Mouse (Mus musculus) CH12.LX (cell line): Measurements from ENCODE around the gene Tfe3. TPM values are rescaled to one million over a fixed set of nuclear protein-coding genes. Genes with fewer than 3 reads are reported as not detected.
A peak's percentile ranks its signal among the peaks of the same experiment; 100 is the strongest.
"Not testable (repeated sequence)": the region's sequence is repeated elsewhere in the genome, so short reads cannot be mapped to it uniquely, and the experiment has no call there.

ENCODE experiments used
- DNase-seq: peaks from one replicate; pipeline ENCODE4 v3.0.0-alpha.2; 2013; ENCODE audit errors: extremely low read depth
- H3K27ac ChIP-seq: 2 replicates; pipeline ENCODE4 v1.5.1; 2012; ENCODE audit warnings: low read depth, mild to moderate bottlenecking, control low read depth, moderate library complexity; ENCODE audit not compliant: insufficient read depth
- H3K27me3 ChIP-seq: replicated peaks from 2 replicates; pipeline ENCODE3; 2012; ENCODE audit warnings: inconsistent platforms
- H3K36me3 ChIP-seq, 2 experiments: replicated peaks in 1 of 2; 2 replicates each; pipeline versions ENCODE3 to v1.6.1; 2012; ENCODE audit warnings: inconsistent platforms in 1 of 2, low read length in 1 of 2, mild to moderate bottlenecking in 1 of 2, mixed read lengths in 1 of 2, moderate library complexity in 1 of 2; ENCODE audit not compliant: control insufficient read depth in 1 of 2, insufficient read depth in 1 of 2
- H3K4me1 ChIP-seq, 2 experiments: 2 replicates each; pipeline ENCODE4 v1.6.1; 2012; ENCODE audit warnings: inconsistent platforms in 1 of 2, moderate library complexity in 1 of 2; ENCODE audit not compliant: insufficient read depth in 2 of 2, control insufficient read depth in 1 of 2
- H3K4me2 ChIP-seq: 2 replicates; pipeline ENCODE4 v1.6.1; 2012; ENCODE audit warnings: low read depth, mild to moderate bottlenecking, control low read depth; ENCODE audit not compliant: poor library complexity, insufficient read depth, severe bottlenecking
- H3K4me3 ChIP-seq, 3 experiments: fragments of 150-350 bp in 1 of 3; sonication (generic) in 1 of 3; replicated peaks in 1 of 3; 2 replicates each; pipeline versions ENCODE3 to v1.5.1; 2011 to 2012; ENCODE audit warnings: low read depth in 2 of 3, low read length in 2 of 3, mild to moderate bottlenecking in 2 of 3, moderate library complexity in 2 of 3, control low read depth in 1 of 3, improper control_type of control experiment in 1 of 3, inconsistent platforms in 1 of 3, mixed read lengths in 1 of 3; ENCODE audit not compliant: poor library complexity in 1 of 3
- H3K79me2 ChIP-seq: replicated peaks from 2 replicates; pipeline ENCODE4 v1.6.1; 2012; ENCODE audit warnings: mild to moderate bottlenecking, moderate library complexity; ENCODE audit not compliant: control insufficient read depth, poor library complexity, insufficient read depth, severe bottlenecking; ENCODE audit errors: extremely low read depth
- H3K9ac ChIP-seq: 2 replicates; pipeline ENCODE4 v1.6.1; 2012; ENCODE audit warnings: low read depth, mild to moderate bottlenecking, control low read depth, moderate library complexity; ENCODE audit not compliant: insufficient read depth
- H3K9me3 ChIP-seq: replicated peaks from 2 replicates; pipeline ENCODE3; 2012; ENCODE audit warnings: low read length, inconsistent platforms, mixed read lengths
- CHD1 ChIP-seq: IDR thresholded peaks from 2 replicates; pipeline ENCODE4 v1.6.1; 2012; ENCODE audit warnings: low read depth, low read length, improper control_type of control experiment, inconsistent platforms
- CHD2 ChIP-seq: IDR thresholded peaks from 2 replicates; pipeline ENCODE4 v1.6.1; 2011; ENCODE audit warnings: low read length, improper control_type of control experiment
- ELF1 ChIP-seq: IDR thresholded peaks from 2 replicates; pipeline ENCODE4 v1.6.1; 2014; ENCODE audit warnings: low read depth, mild to moderate bottlenecking, inconsistent platforms, low read length, improper control_type of control experiment
- GABPA ChIP-seq: IDR thresholded peaks from 2 replicates; pipeline ENCODE4 v1.6.1; 2012; ENCODE audit warnings: low read depth, low read length, improper control_type of control experiment, inconsistent platforms; ENCODE audit not compliant: insufficient replicate concordance
- HCFC1 ChIP-seq: IDR thresholded peaks from 2 replicates; pipeline ENCODE4 v1.6.1; 2012; ENCODE audit warnings: low read depth, mild to moderate bottlenecking, inconsistent platforms, low read length, improper control_type of control experiment
- JUN ChIP-seq: IDR thresholded peaks from 2 replicates; pipeline ENCODE4 v1.6.1; 2011; ENCODE audit warnings: low read depth, mild to moderate bottlenecking, low read length, improper control_type of control experiment, moderate library complexity; ENCODE audit not compliant: insufficient read depth
- JUND ChIP-seq: conservative IDR thresholded peaks from 2 replicates; pipeline ENCODE4 v1.6.1; 2011; ENCODE audit warnings: low read depth, low read length, improper control_type of control experiment
- KAT2A ChIP-seq: IDR thresholded peaks from 2 replicates; pipeline ENCODE4 v1.6.1; 2012; ENCODE audit warnings: low read length, improper control_type of control experiment, inconsistent platforms; ENCODE audit not compliant: insufficient replicate concordance
- MAX ChIP-seq: IDR thresholded peaks from 2 replicates; pipeline ENCODE4 v1.6.1; 2011; ENCODE audit warnings: low read length, improper control_type of control experiment
- MYC ChIP-seq: IDR thresholded peaks from 2 replicates; pipeline ENCODE4 v1.6.1; 2011; ENCODE audit warnings: low read depth, mild to moderate bottlenecking, improper control_type of control experiment, low read length
- NELFE ChIP-seq: IDR thresholded peaks from 2 replicates; pipeline ENCODE4 v1.6.1; 2011; ENCODE audit warnings: low read depth, low read length, improper control_type of control experiment
- NRF1 ChIP-seq: IDR thresholded peaks from 2 replicates; pipeline ENCODE4 v1.6.1; 2014; ENCODE audit warnings: low read depth, mild to moderate bottlenecking, inconsistent platforms, low read length, improper control_type of control experiment, moderate library complexity
- POLR2A ChIP-seq: IDR thresholded peaks from 2 replicates; pipeline ENCODE4 v1.6.1; 2011; ENCODE audit warnings: low read depth, mild to moderate bottlenecking, improper control_type of control experiment, low read length
- POLR2AphosphoS2 ChIP-seq: IDR thresholded peaks from 2 replicates; pipeline ENCODE4 v1.6.1; 2011; ENCODE audit warnings: low read depth, low read length, improper control_type of control experiment
- RAD21 ChIP-seq: IDR thresholded peaks from 2 replicates; pipeline ENCODE4 v1.6.1; 2011; ENCODE audit warnings: low read depth, mild to moderate bottlenecking, low read length, improper control_type of control experiment, moderate library complexity
- RCOR1 ChIP-seq: conservative IDR thresholded peaks from 2 replicates; pipeline ENCODE4 v1.6.1; 2012; ENCODE audit warnings: low read depth, mild to moderate bottlenecking, inconsistent platforms, low read length, improper control_type of control experiment
- SIN3A ChIP-seq: IDR thresholded peaks from 2 replicates; pipeline ENCODE4 v1.6.1; 2012; ENCODE audit warnings: low read length, improper control_type of control experiment, inconsistent platforms
- TBP ChIP-seq: conservative IDR thresholded peaks from 2 replicates; pipeline ENCODE4 v1.6.1; 2011; ENCODE audit warnings: low read depth, low read length, improper control_type of control experiment
- ZKSCAN1 ChIP-seq: IDR thresholded peaks from 2 replicates; pipeline ENCODE4 v1.6.1; 2012; ENCODE audit warnings: low read depth, inconsistent platforms, low read length, improper control_type of control experiment, borderline replicate concordance
- dilution Hi-C: fragments of 300-500 bp; cut with MboI; formaldehyde crosslinking; loops from 2 replicates; pipeline ENCODE4 v1.14.3; 2020; ENCODE audit warnings: low sequenced_read_pairs; ENCODE audit not compliant: extremely low pct_unique_long_range_greater_than_20kb, extremely low pct_ligation_motif_present
- in situ Hi-C: fragments of 300-500 bp; cut with MboI; formaldehyde crosslinking; loops from 3 replicates; pipeline ENCODE4 v1.14.3; 2019; ENCODE audit warnings: low sequenced_read_pairs, low pct_ligation_motif_present, low pct_unique_long_range_greater_than_20kb, mixed read lengths
- polyA plus RNA-seq: library from polyadenylated mRNA; unstranded; fragments of >175 nt; gene quantifications from 2 replicates; pipeline ENCODE4 v1.2.1, GENCODE M21; 2012; ENCODE audit warnings: low read depth; ENCODE audit not compliant: insufficient read length
- total RNA-seq, 2 experiments: library from RNA; depleted of rRNA; stranded (reverse); fragments of 300-350 nt in 1 of 2; fragments of >200 nt in 1 of 2; gene quantifications; 2 replicates each; pipeline ENCODE4 v1.2.3; 2012 to 2014

The Tfe3 gene
- total and polyA plus RNA-seq, 3 experiments = 8.3 to 26.0 (median 15.9) TPM

DNA sequence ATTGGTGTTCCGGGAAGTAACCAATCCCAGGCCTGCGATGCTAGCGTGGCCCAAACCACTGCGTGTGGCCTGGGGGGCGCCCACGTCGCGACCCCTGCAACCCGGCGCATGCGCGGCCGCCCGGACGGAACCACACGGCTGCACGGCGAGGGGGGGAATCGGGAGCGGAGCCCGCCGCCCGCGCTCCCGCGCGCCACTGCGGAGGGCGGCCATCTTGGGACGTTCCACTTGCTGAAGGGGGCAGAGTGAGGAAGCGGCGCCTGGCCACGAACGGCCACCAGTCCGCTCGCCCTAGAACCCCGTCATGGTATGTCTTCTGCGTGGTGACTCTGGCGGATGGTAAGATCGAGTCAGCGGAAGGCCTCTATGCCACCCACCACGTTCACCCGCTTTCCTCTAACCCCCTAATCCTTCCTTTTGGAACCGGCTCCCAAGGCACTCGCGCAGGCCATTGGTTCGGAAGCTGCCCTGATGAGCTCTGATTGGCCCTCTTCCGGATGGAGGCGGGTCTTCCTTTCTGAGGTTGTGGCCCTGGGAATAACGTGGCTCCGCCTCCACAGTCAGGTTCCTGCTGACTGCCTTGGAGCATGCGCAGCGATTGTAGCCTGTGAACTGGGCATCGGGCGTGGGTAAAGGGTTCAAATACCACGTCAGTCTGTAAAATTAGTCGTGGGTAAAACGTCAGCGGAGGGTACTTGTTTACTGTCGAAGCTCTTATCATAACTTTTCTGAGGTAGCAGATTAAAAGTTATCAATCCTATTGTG lies 48.0 kb upstream of the Tfe3 start, which contains the start of gene Wdr45:
TSS of gene Wdr45 (plus strand) at position 199 of the 765 bp plus-strand sequence.
- H3K36me3 ChIP-seq, in situ Hi-C loops, H3K4me1 ChIP-seq, H3K27me3 ChIP-seq, dilution Hi-C loops, H3K79me2 ChIP-seq, H3K9me3 ChIP-seq: not testable (repeated sequence)
- H3K27ac ChIP-seq = peak within 1 kb of the TSS; percentile 60
- H3K9ac ChIP-seq = peak within 1 kb of the TSS; percentile 76
- peak; percentile 96 for DNase-seq
- peak within 1 kb of the TSS; percentile 47 to 57 (median 57) for H3K4me3 ChIP-seq
- TF ChIP-seq ELF1 (peak; percentile 50), TBP (0 out of 2 replicates have a peak, but pooled peaks have one; percentile 20), NRF1 (peak; percentile 94), CHD1 (peak; percentile 72; the same call in 1 of the 2 replicates), MYC (0 out of 2 replicates have a peak, but pooled peaks have one; percentile 26), POLR2A (peak; percentile 67)
- peak within 1 kb of the TSS; percentile 46 for H3K4me2 ChIP-seq

DNA sequence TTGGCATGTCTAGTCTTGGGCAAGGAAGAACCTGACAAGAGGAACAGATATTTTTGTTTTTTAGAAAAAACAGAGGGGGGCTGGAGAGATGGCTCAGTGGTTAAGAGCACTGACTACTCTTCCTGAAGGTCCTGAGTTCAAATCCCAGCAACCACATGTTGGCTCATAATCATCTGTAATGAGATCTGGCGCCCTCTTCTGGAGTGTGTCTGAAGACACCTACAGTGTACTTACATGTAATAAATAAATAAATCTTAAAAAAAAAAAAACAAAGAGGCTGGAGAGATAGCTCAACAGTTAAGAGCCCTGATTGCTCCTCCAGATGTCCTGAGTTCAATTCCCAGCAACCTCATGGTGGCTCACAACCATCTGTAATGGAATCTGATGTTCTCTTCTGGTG lies 46.3 kb upstream of the Tfe3 start:
- H3K4me1 ChIP-seq, H3K9me3 ChIP-seq, H3K27ac ChIP-seq, H3K4me2 ChIP-seq, dilution Hi-C loops, in situ Hi-C loops, H3K79me2 ChIP-seq, H3K4me3 ChIP-seq, H3K36me3 ChIP-seq, DNase-seq, H3K9ac ChIP-seq, H3K27me3 ChIP-seq: not testable (repeated sequence)

GRCm38 (mm10) chrX:7721514-7722281 lies 40.7 kb upstream of the Tfe3 start, which contains the start of gene Gm45208:
Gene Gm45208, plus strand, starts transcription at chrX:7722245.
- no peaks in the 10 kb centered on the region for H3K27me3 ChIP-seq
- H3K4me3 ChIP-seq = peak within 1 kb of the TSS; percentile 68 to 90 (median 75)
- no peaks in the 10 kb centered on the region for H3K9me3 ChIP-seq
- H3K36me3 ChIP-seq = peaks cover 18 to 31% of the 10 kb centered on the region in 2 experiments
- H3K79me2 ChIP-seq = peaks cover 9% of the 10 kb centered on the region
- H3K9ac ChIP-seq = peak within 1 kb of the TSS; percentile 86
- peaks cover 6 to 14% of the 10 kb centered on the region in 2 experiments for H3K4me1 ChIP-seq
- peak within 1 kb of the TSS; percentile 40; the same call in 1 of the 2 replicates for H3K27ac ChIP-seq
- DNase-seq = peak; percentile 53
- TF ChIP-seq CHD2 = peak; percentile 33; the same call in 1 of the 2 replicates
- 0 out of 2 replicates have a peak, but pooled peaks have one; percentile 43 for TF ChIP-seq MAX
- peak; percentile 66 for TF ChIP-seq ELF1
- TF ChIP-seq NELFE = 0 out of 2 replicates have a peak, but pooled peaks have one; percentile 47
- no peak for TF ChIP-seq ZKSCAN1
- peak; percentile 62; the same call in 1 of the 2 replicates for TF ChIP-seq JUND
- peak; percentile 94 for TF ChIP-seq SIN3A
- TF ChIP-seq KAT2A = peak; percentile 65; the same call in 1 of the 2 replicates
- TF ChIP-seq RAD21 = no peak
- TF ChIP-seq POLR2AphosphoS2 = no peak
- peak; percentile 82 for TF ChIP-seq HCFC1
- TF ChIP-seq RCOR1 = no peak
- TF ChIP-seq CHD1 = no peak
- TF ChIP-seq GABPA = 0 out of 2 replicates have a peak, but pooled peaks have one; percentile 25
- no peak for TF ChIP-seq TBP
- TF ChIP-seq POLR2A = peak; percentile 53
- TF ChIP-seq JUN = peak; percentile 40
- peak within 1 kb of the TSS; percentile 93 for H3K4me2 ChIP-seq
- dilution Hi-C loops = no loop called here
- in situ Hi-C loops = no loop called here
